Mouse (Mus musculus): ENCODE measurements around the gene Fyttd1. TPM values are rescaled to one million over a fixed set of nuclear protein-coding genes. Genes with fewer than 3 reads are reported as not detected.
A peak's percentile ranks its signal among the peaks of the same experiment; 100 is the strongest.
"Not testable (repeated sequence)": the region's sequence is repeated elsewhere in the genome, so short reads cannot be mapped to it uniquely, and the experiment has no call there.

The Fyttd1 gene
- total RNA-seq, 2 experiments from 2014 or later: 24.1 to 26.1 TPM

- no peak for ATAC-seq (ENCODE audit: poor library complexity, severe bottlenecking)
Observed at GRCm38 (mm10) chr16:32878157-32878598, 878 bp downstream of the Fyttd1 start.

- no peak for ATAC-seq (ENCODE audit: poor library complexity, severe bottlenecking)
Observed at GRCm38 (mm10) chr16:32878972-32879926, 1.9 kb downstream of the Fyttd1 start.

- no peak for ATAC-seq (ENCODE audit: poor library complexity, severe bottlenecking)
Observed at GRCm38 (mm10) chr16:32881538-32881937, 4.2 kb downstream of the Fyttd1 start.

GRCm38 (mm10) chr16:32887996-32888395 lies 10.7 kb downstream of the Fyttd1 start:
- no peak for ATAC-seq (ENCODE audit: poor library complexity, severe bottlenecking)

- ATAC-seq (ENCODE audit: poor library complexity, severe bottlenecking): no peak
Observed at GRCm38 (mm10) chr16:32889881-32890280, 12.6 kb downstream of the Fyttd1 start.

GRCm38 (mm10) chr16:32896126-32896525 lies 18.8 kb downstream of the Fyttd1 start:
- no peak for ATAC-seq (ENCODE audit: poor library complexity, severe bottlenecking)

- ATAC-seq (ENCODE audit: poor library complexity, severe bottlenecking): no peak
Observed at GRCm38 (mm10) chr16:32901360-32902050, 24.2 kb downstream of the Fyttd1 start.

GRCm38 (mm10) chr16:32902051-32902428 lies 24.7 kb downstream of the Fyttd1 start:
- no peak for ATAC-seq (ENCODE audit: poor library complexity, severe bottlenecking)

GRCm38 (mm10) chr16:32906186-32906585 lies 28.9 kb downstream of the Fyttd1 start:
- ATAC-seq (ENCODE audit: poor library complexity, severe bottlenecking): no peak

GRCm38 (mm10) chr16:32906727-32907126 lies 29.4 kb downstream of the Fyttd1 start:
- no peak for ATAC-seq (ENCODE audit: poor library complexity, severe bottlenecking)

GRCm38 (mm10) chr16:32913212-32913611 lies 35.9 kb downstream of the Fyttd1 start:
- no peak for ATAC-seq (ENCODE audit: poor library complexity, severe bottlenecking)

- ATAC-seq (ENCODE audit: poor library complexity, severe bottlenecking): peak; percentile 93
Observed at GRCm38 (mm10) chr16:32913937-32914881, 36.9 kb downstream of the Fyttd1 start, which contains the start of gene Lrch3. TSS of gene Lrch3 (plus strand) at chr16:32914100.

- no peak for ATAC-seq (ENCODE audit: poor library complexity, severe bottlenecking)
Observed at GRCm38 (mm10) chr16:32915292-32916068, 38.2 kb downstream of the Fyttd1 start.

- not testable (repeated sequence) for ATAC-seq (ENCODE audit: poor library complexity, severe bottlenecking)
Observed at GRCm38 (mm10) chr16:32926629-32927028, 49.3 kb downstream of the Fyttd1 start.

- no peak for ATAC-seq (ENCODE audit: poor library complexity, severe bottlenecking)
Observed at GRCm38 (mm10) chr16:32927044-32927443, 49.7 kb downstream of the Fyttd1 start.

GRCm38 (mm10) chr16:32929918-32930317 lies 52.6 kb downstream of the Fyttd1 start:
- no peak for ATAC-seq (ENCODE audit: poor library complexity, severe bottlenecking)

- no peak for ATAC-seq (ENCODE audit: poor library complexity, severe bottlenecking)
Observed at GRCm38 (mm10) chr16:32934470-32934869, 57.2 kb downstream of the Fyttd1 start.

GRCm38 (mm10) chr16:32935088-32935487 lies 57.8 kb downstream of the Fyttd1 start:
- ATAC-seq (ENCODE audit: poor library complexity, severe bottlenecking): no peak

GRCm38 (mm10) chr16:32937358-32937757 lies 60.1 kb downstream of the Fyttd1 start:
- ATAC-seq (ENCODE audit: poor library complexity, severe bottlenecking): no peak

- not testable (repeated sequence) for ATAC-seq (ENCODE audit: poor library complexity, severe bottlenecking)
Observed at GRCm38 (mm10) chr16:32939301-32939700, 62.0 kb downstream of the Fyttd1 start.
